Comparison of ENCODE assay signal across 19 mouse cellular contexts in genomic region chr9:95793986-95794744, GRCm38 (mm10). TPM values are rescaled to one million over a fixed set of nuclear protein-coding genes. Genes with fewer than 3 reads are reported as not detected.
DNase-seq lines count a peak whose midpoint lies in the region; ATAC-seq and TF ChIP-seq lines count a peak whose summit lies in the region.
"Had no signal": no experiment of that assay in that cellular context is flagged by ENCODE, and none has a peak within 500 bp of the region (broad histone marks: within the 10 kb centered on the region; RNA-seq: fewer than 3 reads in every experiment).

No protein-coding gene starts in this region.

- 38% methylated on average over 15 of the region's 15 CpGs for WGBS in intestine, postnatal 0 days
- 67% methylated on average over 15 of the region's 15 CpGs for WGBS in kidney, embryonic 16.5 days
- 64% methylated on average over 15 of the region's 15 CpGs for WGBS in stomach, embryonic 14.5 days
- 89% methylated on average over 15 of the region's 15 CpGs for WGBS in midbrain, embryonic 13.5 days
- WGBS in heart, embryonic 12.5 days = 84% methylated on average over 15 of the region's 15 CpGs

- H3K4me2 ChIP-seq in intestine, postnatal 0 days (replicated peaks; ENCODE audit: low read depth) = peak overlapping the region; percentile 32; the same call in 1 of the 2 replicates
- H3K4me2 ChIP-seq in kidney, embryonic 16.5 days (replicated peaks; ENCODE audit: low read depth, low read length) = no peak overlapping the region
- H3K4me2 ChIP-seq in stomach, embryonic 14.5 days (replicated peaks; ENCODE audit: low read depth, low read length) = no peak overlapping the region
- no peak overlapping the region for H3K4me2 ChIP-seq in midbrain, embryonic 13.5 days (replicated peaks)
- H3K4me2 ChIP-seq in heart, embryonic 12.5 days = no peak overlapping the region
- H3K4me2 ChIP-seq: embryonic facial prominence, embryonic 13.5 days; hindbrain, embryonic 15.5 days had no signal

- no peak overlapping the region for H3K9ac ChIP-seq in ES-Bruce4 (ENCODE audit: low read depth, poor library complexity, severe bottlenecking)
- H3K9ac ChIP-seq in intestine, postnatal 0 days (ENCODE audit: low read depth, low read length) = no peak overlapping the region
- H3K9ac ChIP-seq in kidney, embryonic 16.5 days (replicated peaks; ENCODE audit: low read length) = no peak overlapping the region
- no peak overlapping the region for H3K9ac ChIP-seq in stomach, embryonic 14.5 days (replicated peaks; ENCODE audit: low read depth, low read length)
- H3K9ac ChIP-seq in midbrain, embryonic 13.5 days (replicated peaks) = no peak overlapping the region
- no peak overlapping the region for H3K9ac ChIP-seq in heart, embryonic 12.5 days
- H3K9ac ChIP-seq: embryonic facial prominence, embryonic 13.5 days; hindbrain, embryonic 15.5 days; liver, embryonic 14.5 days had no signal

- H3K4me3 ChIP-seq in ES-Bruce4 (ENCODE audit: low read depth, low read length) = peak overlapping the region; percentile 30
- no peak overlapping the region for H3K4me3 ChIP-seq in intestine, postnatal 0 days (ENCODE audit: low read depth, low read length)
- no peak overlapping the region for H3K4me3 ChIP-seq in kidney, embryonic 16.5 days (ENCODE audit: low read length)
- no peak overlapping the region for H3K4me3 ChIP-seq in stomach, embryonic 14.5 days (ENCODE audit: low read depth, low read length)
- no peak overlapping the region for H3K4me3 ChIP-seq in midbrain, embryonic 13.5 days (replicated peaks)
- no peak overlapping the region for H3K4me3 ChIP-seq in heart, embryonic 12.5 days
- H3K4me3 ChIP-seq: embryonic facial prominence, embryonic 13.5 days; heart, embryonic 10.5 days; hindbrain, embryonic 15.5 days; layer of hippocampus, adult 2 months had no signal

- DNase-seq in spleen, postnatal 10 days (ENCODE audit: low spot score in 2 of 2) = no peak
- DNase-seq: cerebellum, adult 9-10 months; gastrocnemius, postnatal 36 days; thymus, postnatal 25 days had no signal

- TF ChIP-seq EP300 in ES-Bruce4 (IDR thresholded peaks at IDR 0.05; ENCODE audit: insufficient read depth, low read depth, low read length) = no peak

- no peak for TF ChIP-seq POLR2A in ES-Bruce4 (IDR thresholded peaks at IDR 0.05; ENCODE audit: insufficient read depth, low read length)

- H3K27ac ChIP-seq in ES-Bruce4 (ENCODE audit: insufficient read depth, low read length) = no peak overlapping the region
- peak overlapping the region; percentile 84 for H3K27ac ChIP-seq in intestine, postnatal 0 days (ENCODE audit: low read depth, low read length)
- peak overlapping the region; percentile 54 for H3K27ac ChIP-seq in kidney, embryonic 16.5 days (ENCODE audit: low read length)
- H3K27ac ChIP-seq in stomach, embryonic 14.5 days (ENCODE audit: low read length) = no peak overlapping the region
- H3K27ac ChIP-seq in midbrain, embryonic 13.5 days = no peak overlapping the region
- no peak overlapping the region for H3K27ac ChIP-seq in heart, embryonic 12.5 days (ENCODE audit: poor library complexity, severe bottlenecking)
- H3K27ac ChIP-seq: embryonic facial prominence, embryonic 13.5 days; heart, embryonic 10.5 days; hindbrain, embryonic 15.5 days; layer of hippocampus, adult 2 months; liver, embryonic 14.5 days had no signal

- no peak for TF ChIP-seq CTCF in ES-Bruce4 (IDR thresholded peaks at IDR 0.05; ENCODE audit: low read depth, low read length)
- no peak for TF ChIP-seq CTCF in intestine, postnatal 0 days (IDR thresholded peaks at IDR 0.05; ENCODE audit: low read depth)

- no peaks in the 10 kb centered on the region for H3K36me3 ChIP-seq in ES-Bruce4 (ENCODE audit: control insufficient read depth, insufficient read depth, low read length, poor library complexity, severe bottlenecking)
- no peaks in the 10 kb centered on the region for H3K36me3 ChIP-seq in intestine, postnatal 0 days (ENCODE audit: control insufficient read depth, insufficient read depth)
- no peaks in the 10 kb centered on the region for H3K36me3 ChIP-seq in kidney, embryonic 16.5 days (ENCODE audit: insufficient read depth, low read length)
- H3K36me3 ChIP-seq in stomach, embryonic 14.5 days (ENCODE audit: control insufficient read depth, insufficient read depth, low read length) = no peaks in the 10 kb centered on the region
- H3K36me3 ChIP-seq in midbrain, embryonic 13.5 days = no peaks in the 10 kb centered on the region
- H3K36me3 ChIP-seq in heart, embryonic 12.5 days = no peaks in the 10 kb centered on the region
- H3K36me3 ChIP-seq: embryonic facial prominence, embryonic 13.5 days; heart, embryonic 10.5 days; hindbrain, embryonic 15.5 days had no signal

- H3K4me1 ChIP-seq in ES-Bruce4 (ENCODE audit: control insufficient read depth, insufficient read depth, low read length) = no peaks in the 10 kb centered on the region
- peaks cover 3% of the 10 kb centered on the region; the same call in 1 of the 2 replicates for H3K4me1 ChIP-seq in intestine, postnatal 0 days (replicated peaks; ENCODE audit: control insufficient read depth, insufficient read depth, low read length)
- H3K4me1 ChIP-seq in kidney, embryonic 16.5 days (ENCODE audit: insufficient read depth, low read length) = no peaks in the 10 kb centered on the region; the same call in 1 of the 2 replicates
- no peaks in the 10 kb centered on the region for H3K4me1 ChIP-seq in stomach, embryonic 14.5 days (ENCODE audit: control insufficient read depth, insufficient read depth, low read length)
- no peaks in the 10 kb centered on the region for H3K4me1 ChIP-seq in midbrain, embryonic 13.5 days (replicated peaks)
- H3K4me1 ChIP-seq in heart, embryonic 12.5 days (replicated peaks) = no peaks in the 10 kb centered on the region
- H3K4me1 ChIP-seq: embryonic facial prominence, embryonic 13.5 days; heart, embryonic 10.5 days; hindbrain, embryonic 15.5 days had no signal

- no peaks in the 10 kb centered on the region for H3K27me3 ChIP-seq in ES-Bruce4 (ENCODE audit: control insufficient read depth, insufficient read depth, low read length, poor library complexity, severe bottlenecking)
- H3K27me3 ChIP-seq in intestine, postnatal 0 days (replicated peaks; ENCODE audit: control insufficient read depth, insufficient read depth, low read length) = no peaks in the 10 kb centered on the region
- no peaks in the 10 kb centered on the region for H3K27me3 ChIP-seq in kidney, embryonic 16.5 days (ENCODE audit: insufficient read depth, low read length)
- no peaks in the 10 kb centered on the region for H3K27me3 ChIP-seq in stomach, embryonic 14.5 days (ENCODE audit: control insufficient read depth, insufficient read depth, low read length)
- H3K27me3 ChIP-seq in midbrain, embryonic 13.5 days = no peaks in the 10 kb centered on the region
- no peaks in the 10 kb centered on the region for H3K27me3 ChIP-seq in heart, embryonic 12.5 days (replicated peaks)
- H3K27me3 ChIP-seq: embryonic facial prominence, embryonic 13.5 days; hindbrain, embryonic 15.5 days; Patski had no signal

- ATAC-seq in intestine, postnatal 0 days = peak; percentile 68
- ATAC-seq in kidney, embryonic 16.5 days (ENCODE audit: low FRiP score, low TSS enrichment) = peak; percentile 86
- peak; percentile 61; the same call in 1 of the 2 replicates for ATAC-seq in stomach, embryonic 14.5 days (ENCODE audit: insufficient number of reproducible peaks, insufficient read depth, low FRiP score, low read depth)
- ATAC-seq in midbrain, embryonic 13.5 days = no peak
- ATAC-seq in heart, embryonic 12.5 days (ENCODE audit: insufficient number of reproducible peaks, low FRiP score) = no peak
- ATAC-seq: activated CD4-positive, CD25-positive, alpha-beta regulatory T cell, adult 4 months; lung, postnatal 0 days; midbrain, embryonic 16.5 days had no signal

- no peaks in the 10 kb centered on the region for H3K9me3 ChIP-seq in ES-Bruce4 (replicated peaks; ENCODE audit: control insufficient read depth, insufficient read depth, low read length, poor library complexity, severe bottlenecking)
- no peaks in the 10 kb centered on the region for H3K9me3 ChIP-seq in intestine, postnatal 0 days (ENCODE audit: control insufficient read depth)
- 0 out of 2 replicates have a peak, but pooled peaks cover 2% of the 10 kb centered on the region for H3K9me3 ChIP-seq in kidney, embryonic 16.5 days (ENCODE audit: low read length)
- no peaks in the 10 kb centered on the region for H3K9me3 ChIP-seq in stomach, embryonic 14.5 days (ENCODE audit: control insufficient read depth, low read depth, low read length)
- H3K9me3 ChIP-seq in midbrain, embryonic 13.5 days = 0 out of 2 replicates have a peak, but pooled peaks cover 2% of the 10 kb centered on the region
- H3K9me3 ChIP-seq in heart, embryonic 12.5 days (replicated peaks) = no peaks in the 10 kb centered on the region
- H3K9me3 ChIP-seq: embryonic facial prominence, embryonic 13.5 days; heart, embryonic 10.5 days; hindbrain, embryonic 15.5 days had no signal

RNA-seq across cellular contexts. Expression of gene Trpc1, which starts 44.0 kb away (rescaled TPM):
- polyA plus RNA-seq in ES-Bruce4 (2011; ENCODE audit: insufficient read depth, insufficient read length, low read depth, missing spikeins) = 4.9 and 6.2 TPM in 2 replicates
- polyA plus RNA-seq in intestine, postnatal 0 days (2015; fragmentation: Nextera tagmentation; extraction: Ambion mirVana) = 1.8 and 2.0 TPM in 2 replicates
- polyA plus RNA-seq in kidney, embryonic 16.5 days (2015; fragmentation: Nextera tagmentation; extraction: Ambion mirVana) = 3.3 and 4.3 TPM in 2 replicates
- polyA plus RNA-seq in stomach, embryonic 14.5 days (2014; fragmentation: Nextera tagmentation; extraction: Ambion mirVana) = 3.4 and 4.0 TPM in 2 replicates
- 3.8 and 4.8 TPM in 2 replicates for polyA plus RNA-seq in midbrain, embryonic 13.5 days (2015; fragmentation: Nextera tagmentation; extraction: Ambion mirVana)
- polyA plus RNA-seq in heart, embryonic 12.5 days (2016; fragmentation: Nextera tagmentation; extraction: Ambion mirVana) = 2.1 and 3.8 TPM in 2 replicates

RNA-seq across cellular contexts. Expression of gene Pls1, which starts 50.9 kb away (rescaled TPM):
- polyA plus RNA-seq in ES-Bruce4 (2011; ENCODE audit: insufficient read depth, insufficient read length, low read depth, missing spikeins) = 4.2 and 5.9 TPM in 2 replicates
- 512 and 547 TPM in 2 replicates for polyA plus RNA-seq in intestine, postnatal 0 days (2015; fragmentation: Nextera tagmentation; extraction: Ambion mirVana)
- 22.0 and 23.4 TPM in 2 replicates for polyA plus RNA-seq in kidney, embryonic 16.5 days (2015; fragmentation: Nextera tagmentation; extraction: Ambion mirVana)
- 20.4 and 20.7 TPM in 2 replicates for polyA plus RNA-seq in stomach, embryonic 14.5 days (2014; fragmentation: Nextera tagmentation; extraction: Ambion mirVana)
- 2.5 and 2.8 TPM in 2 replicates for polyA plus RNA-seq in midbrain, embryonic 13.5 days (2015; fragmentation: Nextera tagmentation; extraction: Ambion mirVana)
- polyA plus RNA-seq in heart, embryonic 12.5 days (2016; fragmentation: Nextera tagmentation; extraction: Ambion mirVana) = 1.1 and 2.3 TPM in 2 replicates

Comparison
In these comparisons a context has a peak if more than half of its experiments do, and no peak if none do; other contexts are left out.
1. H3K27ac ChIP-seq: peak in intestine, postnatal 0 days (single experiment) and kidney, embryonic 16.5 days (single experiment); none in ES-Bruce4 (single experiment), stomach, embryonic 14.5 days (single experiment), midbrain, embryonic 13.5 days (single experiment) and heart, embryonic 12.5 days (single experiment).
2. ATAC-seq: peak in intestine, postnatal 0 days (single experiment), kidney, embryonic 16.5 days (single experiment) and stomach, embryonic 14.5 days (single experiment); none in midbrain, embryonic 13.5 days (single experiment) and heart, embryonic 12.5 days (single experiment).
3. RNA of gene Pls1, which starts 50.9 kb away (polyA plus RNA-seq): 512 to 547 TPM in intestine, postnatal 0 days; 22.0 to 23.4 TPM in kidney, embryonic 16.5 days, 20.4 to 20.7 TPM in stomach, embryonic 14.5 days, 4.2 to 5.9 TPM in ES-Bruce4, 2.5 to 2.8 TPM in midbrain, embryonic 13.5 days and 1.1 to 2.3 TPM in heart, embryonic 12.5 days; every median in the first group is over 10 times any median in the second.